Mouse (Mus musculus) intestine, embryonic 14.5 days (tissue): ENCODE data around the gene Clcn3. TPM values are rescaled to one million over a fixed set of nuclear protein-coding genes. Genes with fewer than 3 reads are reported as not detected.
"Not testable (repeated sequence)": the region's sequence is repeated elsewhere in the genome, so short reads cannot be mapped to it uniquely, and the experiment has no call there.

Experiments used
- ATAC-seq: fragments of 200-750 bp; cut with Nextera tagmentation; replicated peaks from 2 replicates; pipeline ENCODE4 v1.8.0; 2017; ENCODE audit warnings: low read depth, moderate number of reproducible peaks, moderate TSS enrichment, moderate library complexity; ENCODE audit not compliant: low FRiP score, low TSS enrichment
- DNase-seq: peaks from one replicate; pipeline ENCODE4 v3.0.0-alpha.2; 2018; ENCODE audit warnings: low spot score
- H3K27ac ChIP-seq: fragments of 300-500 bp; sonication (generic); 2 replicates; pipeline ENCODE4 v1.5.1; 2014; ENCODE audit warnings: low read depth, mild to moderate bottlenecking, control low read depth
- H3K27me3 ChIP-seq: fragments of 300-500 bp; sonication (generic); replicated peaks from 2 replicates; pipeline ENCODE4 v1.6.1; 2014; ENCODE audit warnings: low read length, control low read depth; ENCODE audit not compliant: control insufficient read depth, insufficient read depth
- H3K36me3 ChIP-seq: fragments of 300-500 bp; sonication (generic); 2 replicates; pipeline ENCODE4 v1.6.1; 2014; ENCODE audit warnings: low read length, control low read depth; ENCODE audit not compliant: control insufficient read depth, insufficient read depth
- H3K4me1 ChIP-seq: fragments of 300-500 bp; sonication (generic); replicated peaks from 2 replicates; pipeline ENCODE4 v1.6.1; 2014; ENCODE audit warnings: low read length, control low read depth, mixed read lengths; ENCODE audit not compliant: control insufficient read depth, insufficient read depth
- H3K4me2 ChIP-seq: fragments of 300-500 bp; sonication (generic); 2 replicates; pipeline ENCODE4 v1.6.1; 2014; ENCODE audit warnings: low read length
- H3K4me3 ChIP-seq: fragments of 300-500 bp; sonication (generic); 2 replicates; pipeline ENCODE4 v1.5.1; 2014; ENCODE audit warnings: low read depth, low read length, control low read depth, mixed read lengths
- H3K9ac ChIP-seq: fragments of 300-500 bp; sonication (generic); 2 replicates; pipeline ENCODE4 v1.6.1; 2014; ENCODE audit warnings: mild to moderate bottlenecking, low read length
- H3K9me3 ChIP-seq: fragments of 300-500 bp; sonication (generic); 2 replicates; pipeline ENCODE4 v1.6.1; 2016; ENCODE audit warnings: low read length, control low read depth; ENCODE audit not compliant: control insufficient read depth
- WGBS: fragments of 180-500 bp; shearing (Covaris S2); extraction: QIAGEN DNeasy Blood & Tissue Kit; methylation state at CpG from one replicate; pipeline ENCODE4 v1.1.7; 2014; 5-methylcytosine and 5-hydroxymethylcytosine counted together
- polyA plus RNA-seq: library from polyadenylated mRNA; unstranded; fragments of >200 nt; fragmentation: Nextera tagmentation; extraction: Ambion mirVana; gene quantifications from 2 replicates; pipeline ENCODE4 v1.2.1, GENCODE M21; 2014

Gene Clcn3
- polyA plus RNA-seq = 26.4 and 27.5 TPM in 2 replicates

- H3K4me1 ChIP-seq = 0 out of 2 replicates have a peak, but pooled peaks cover 3% of the 10 kb centered on the region
- H3K36me3 ChIP-seq = no peaks in the 10 kb centered on the region
- H3K9ac ChIP-seq = peak within 1 kb of the TSS; percentile 58
- no peaks in the 10 kb centered on the region for H3K27me3 ChIP-seq
- H3K4me2 ChIP-seq = peak within 1 kb of the TSS; percentile 87
- under 1% methylated on average over 95 of the region's 101 CpGs for WGBS
- peak; percentile 98 for DNase-seq
- H3K4me3 ChIP-seq = peak within 1 kb of the TSS; percentile 82
- ATAC-seq = peak; percentile 100
- peak within 1 kb of the TSS; percentile 80 for H3K27ac ChIP-seq
- H3K9me3 ChIP-seq = no peaks in the 10 kb centered on the region
Observed at GRCm38 (mm10) chr8:60982701-60983687, at the start of gene Clcn3. Clcn3 (minus strand) TSS chr8:60983300.

GRCm38 (mm10) chr8:60996468-60996867 is 13.4 kb upstream of the Clcn3 start:
- H3K27ac ChIP-seq = no peak overlapping the region
- H3K4me1 ChIP-seq = peaks cover 8% of the 10 kb centered on the region; the same call in 1 of the 2 replicates
- no peak overlapping the region for H3K4me3 ChIP-seq
- DNase-seq = no peak
- no peak overlapping the region for H3K9ac ChIP-seq
- 0 out of 2 replicates have a peak, but pooled peaks cover 6% of the 10 kb centered on the region for H3K9me3 ChIP-seq
- no peak for ATAC-seq
- WGBS = 76% methylated on average over 3 of the region's 3 CpGs
- H3K27me3 ChIP-seq = no peaks in the 10 kb centered on the region
- H3K36me3 ChIP-seq = no peaks in the 10 kb centered on the region
- no peak overlapping the region for H3K4me2 ChIP-seq

- H3K9ac ChIP-seq = peak overlapping the region; percentile 67
- peak overlapping the region; percentile 81 for H3K4me3 ChIP-seq
- peaks cover 8% of the 10 kb centered on the region; the same call in 1 of the 2 replicates for H3K4me1 ChIP-seq
- 2% methylated on average over 12 of the region's 12 CpGs for WGBS
- H3K27ac ChIP-seq = peak overlapping the region; percentile 89
- 0 out of 2 replicates have a peak, but pooled peaks cover 5% of the 10 kb centered on the region for H3K9me3 ChIP-seq
- no peak for DNase-seq
- H3K27me3 ChIP-seq = no peaks in the 10 kb centered on the region
- H3K36me3 ChIP-seq = no peaks in the 10 kb centered on the region
- ATAC-seq = no peak
- H3K4me2 ChIP-seq = peak overlapping the region; percentile 75
Observed at GRCm38 (mm10) chr8:60993639-60993986, 10.5 kb upstream of the Clcn3 start.

- H3K4me1 ChIP-seq = peaks cover 8% of the 10 kb centered on the region; the same call in 1 of the 2 replicates
- H3K4me2 ChIP-seq = peak within 1 kb of the TSS; percentile 75
- ATAC-seq = peak; percentile 95
Observed at GRCm38 (mm10) chr8:60992910-60993638, 10.0 kb upstream of the Clcn3 start, which contains the start of gene Nek1. Nek1 (plus strand) TSS chr8:60993195.

GRCm38 (mm10) chr8:60992561-60992909 is 9.4 kb upstream of the Clcn3 start:
- DNase-seq = no peak
- 0% methylated on average over 15 of the region's 16 CpGs for WGBS
- H3K4me3 ChIP-seq = peak overlapping the region; percentile 81

More at GRCm38 (mm10) chr8:60992910-60993638, 10.0 kb upstream of the Clcn3 start, which contains the start of gene Nek1:
- under 1% methylated on average over 57 of the region's 57 CpGs for WGBS
- Histone ChIP-seq H3K27ac (peak within 1 kb of the TSS; percentile 89), H3K36me3 (no peaks in the 10 kb centered on the region), H3K4me3 (peak within 1 kb of the TSS; percentile 81), H3K9me3 (no peaks in the 10 kb centered on the region), H3K27me3 (no peaks in the 10 kb centered on the region), H3K9ac (peak within 1 kb of the TSS; percentile 67)
- peak; percentile 99 for DNase-seq

GRCm38 (mm10) chr8:60984260-60985010 is 1.3 kb upstream of the Clcn3 start:
- H3K36me3 ChIP-seq, H3K9ac ChIP-seq: not testable (repeated sequence)

More at GRCm38 (mm10) chr8:60992561-60992909, 9.4 kb upstream of the Clcn3 start:
- peak; percentile 92 for ATAC-seq
- H3K9me3 ChIP-seq = no peaks in the 10 kb centered on the region
- H3K4me1 ChIP-seq = peaks cover 8% of the 10 kb centered on the region; the same call in 1 of the 2 replicates
- H3K27ac ChIP-seq = peak overlapping the region; percentile 89
- H3K9ac ChIP-seq = peak overlapping the region; percentile 50
- H3K36me3 ChIP-seq = no peaks in the 10 kb centered on the region
- H3K27me3 ChIP-seq = no peaks in the 10 kb centered on the region
- H3K4me2 ChIP-seq = peak overlapping the region; percentile 57

GRCm38 (mm10) chr8:60983688-60984079 is 584 bp upstream of the Clcn3 start:
- Histone ChIP-seq H3K9me3 (no peaks in the 10 kb centered on the region), H3K36me3 (no peaks in the 10 kb centered on the region), H3K4me3 (peak overlapping the region; percentile 82), H3K27ac (peak overlapping the region; percentile 80), H3K9ac (peak overlapping the region; percentile 50), H3K27me3 (no peaks in the 10 kb centered on the region), H3K4me2 (peak overlapping the region; percentile 87), H3K4me1 (0 out of 2 replicates have a peak, but pooled peaks cover 3% of the 10 kb centered on the region)
- DNase-seq = no peak
- WGBS = 15% methylated on average over 9 of the region's 9 CpGs
- peak; percentile 67 for ATAC-seq

More at GRCm38 (mm10) chr8:60984260-60985010, 1.3 kb upstream of the Clcn3 start:
- H3K4me1 ChIP-seq, H3K9me3 ChIP-seq, ATAC-seq, H3K4me2 ChIP-seq, H3K27ac ChIP-seq, H3K27me3 ChIP-seq, DNase-seq, H3K4me3 ChIP-seq: not testable (repeated sequence)
- WGBS = 91% methylated on average over 17 of the region's 17 CpGs
